Mouse (Mus musculus): ENCODE data around the gene Gm26741.

The Gm26741 gene

GRCm38 (mm10) chr10:52381845-52382591, 23.5 kb downstream of the Gm26741 start, which contains the start of gene Gopc:
Gene Gopc, minus strand, starts transcription at chr10:52382124.
- Histone ChIP-seq H3K36me3 (ENCODE audit: control insufficient read depth, insufficient read depth, low read length, poor library complexity, severe bottlenecking) (no peaks in the 10 kb centered on the region), H3K27me3 (ENCODE audit: control insufficient read depth, insufficient read depth, low read length, poor library complexity, severe bottlenecking) (no peaks in the 10 kb centered on the region)
- peak; percentile 98 for DNase-seq (ENCODE audit: low read depth, low spot score)

GRCm38 (mm10) chr10:52383022-52383421, 24.5 kb downstream of the Gm26741 start:
- no peak for DNase-seq (ENCODE audit: low read depth, low spot score)
- H3K27me3 ChIP-seq (ENCODE audit: control insufficient read depth, insufficient read depth, low read length, poor library complexity, severe bottlenecking), result no peaks in the 10 kb centered on the region
- no peaks in the 10 kb centered on the region for H3K36me3 ChIP-seq (ENCODE audit: control insufficient read depth, insufficient read depth, low read length, poor library complexity, severe bottlenecking)

GRCm38 (mm10) chr10:52383522-52383921, 25.0 kb downstream of the Gm26741 start:
- no peak for DNase-seq (ENCODE audit: low read depth, low spot score)
- H3K27me3 ChIP-seq (ENCODE audit: control insufficient read depth, insufficient read depth, low read length, poor library complexity, severe bottlenecking), result no peaks in the 10 kb centered on the region
- H3K36me3 ChIP-seq (ENCODE audit: control insufficient read depth, insufficient read depth, low read length, poor library complexity, severe bottlenecking), result no peaks in the 10 kb centered on the region

GRCm38 (mm10) chr10:52384823-52385610, 26.4 kb downstream of the Gm26741 start:
- H3K36me3 ChIP-seq (ENCODE audit: control insufficient read depth, insufficient read depth, low read length, poor library complexity, severe bottlenecking), result no peaks in the 10 kb centered on the region
- H3K27me3 ChIP-seq (ENCODE audit: control insufficient read depth, insufficient read depth, low read length, poor library complexity, severe bottlenecking), result no peaks in the 10 kb centered on the region
- peak; percentile 80 for DNase-seq (ENCODE audit: low read depth, low spot score)

GRCm38 (mm10) chr10:52387192-52387591, 28.6 kb downstream of the Gm26741 start:
- Histone ChIP-seq H3K36me3 (ENCODE audit: control insufficient read depth, insufficient read depth, low read length, poor library complexity, severe bottlenecking) (no peaks in the 10 kb centered on the region), H3K27me3 (ENCODE audit: control insufficient read depth, insufficient read depth, low read length, poor library complexity, severe bottlenecking) (no peaks in the 10 kb centered on the region)
- no peak for DNase-seq (ENCODE audit: low read depth, low spot score)

GRCm38 (mm10) chr10:52388922-52389430, 30.4 kb downstream of the Gm26741 start, which contains the start of gene Nepn:
Gene Nepn, plus strand, starts transcription at chr10:52388972.
- no peaks in the 10 kb centered on the region for H3K27me3 ChIP-seq (ENCODE audit: control insufficient read depth, insufficient read depth, low read length, poor library complexity, severe bottlenecking)
- no peak for DNase-seq (ENCODE audit: low read depth, low spot score)
- no peaks in the 10 kb centered on the region for H3K36me3 ChIP-seq (ENCODE audit: control insufficient read depth, insufficient read depth, low read length, poor library complexity, severe bottlenecking)

- DNase-seq (ENCODE audit: low read depth, low spot score), result no peak
- Histone ChIP-seq H3K36me3 (ENCODE audit: control insufficient read depth, insufficient read depth, low read length, poor library complexity, severe bottlenecking) (no peaks in the 10 kb centered on the region), H3K27me3 (ENCODE audit: control insufficient read depth, insufficient read depth, low read length, poor library complexity, severe bottlenecking) (no peaks in the 10 kb centered on the region)
These were observed 30.9 kb downstream of the Gm26741 start for GRCm38 (mm10) chr10:52389438-52389837.

- no peak for DNase-seq (ENCODE audit: low read depth, low spot score)
- Histone ChIP-seq H3K27me3 (ENCODE audit: control insufficient read depth, insufficient read depth, low read length, poor library complexity, severe bottlenecking) (no peaks in the 10 kb centered on the region), H3K36me3 (ENCODE audit: control insufficient read depth, insufficient read depth, low read length, poor library complexity, severe bottlenecking) (no peaks in the 10 kb centered on the region)
These were observed 32.6 kb downstream of the Gm26741 start for GRCm38 (mm10) chr10:52391208-52391607.

GRCm38 (mm10) chr10:52396647-52397046, 38.1 kb downstream of the Gm26741 start:
- no peaks in the 10 kb centered on the region for H3K36me3 ChIP-seq (ENCODE audit: control insufficient read depth, insufficient read depth, low read length, poor library complexity, severe bottlenecking)
- no peak for DNase-seq (ENCODE audit: low read depth, low spot score)
- no peaks in the 10 kb centered on the region for H3K27me3 ChIP-seq (ENCODE audit: control insufficient read depth, insufficient read depth, low read length, poor library complexity, severe bottlenecking)

GRCm38 (mm10) chr10:52398715-52399114, 40.1 kb downstream of the Gm26741 start:
- Histone ChIP-seq H3K27me3 (ENCODE audit: control insufficient read depth, insufficient read depth, low read length, poor library complexity, severe bottlenecking) (no peaks in the 10 kb centered on the region), H3K36me3 (ENCODE audit: control insufficient read depth, insufficient read depth, low read length, poor library complexity, severe bottlenecking) (no peaks in the 10 kb centered on the region)
- DNase-seq (ENCODE audit: low read depth, low spot score), result no peak

- Histone ChIP-seq H3K27me3 (ENCODE audit: control insufficient read depth, insufficient read depth, low read length, poor library complexity, severe bottlenecking) (no peaks in the 10 kb centered on the region), H3K36me3 (ENCODE audit: control insufficient read depth, insufficient read depth, low read length, poor library complexity, severe bottlenecking) (no peaks in the 10 kb centered on the region)
- no peak for DNase-seq (ENCODE audit: low read depth, low spot score)
These were observed 41.2 kb downstream of the Gm26741 start for GRCm38 (mm10) chr10:52399722-52400121.

GRCm38 (mm10) chr10:52405160-52405559, 46.6 kb downstream of the Gm26741 start:
- H3K36me3 ChIP-seq (ENCODE audit: control insufficient read depth, insufficient read depth, low read length, poor library complexity, severe bottlenecking), result no peaks in the 10 kb centered on the region

GRCm38 (mm10) chr10:52407526-52407925, 49.0 kb downstream of the Gm26741 start:
- DNase-seq (ENCODE audit: low read depth, low spot score), result no peak
- Histone ChIP-seq H3K27me3 (ENCODE audit: control insufficient read depth, insufficient read depth, low read length, poor library complexity, severe bottlenecking) (no peaks in the 10 kb centered on the region), H3K36me3 (ENCODE audit: control insufficient read depth, insufficient read depth, low read length, poor library complexity, severe bottlenecking) (no peaks in the 10 kb centered on the region)

More at GRCm38 (mm10) chr10:52405160-52405559, 46.6 kb downstream of the Gm26741 start:
- DNase-seq (ENCODE audit: low read depth, low spot score), result no peak
- no peaks in the 10 kb centered on the region for H3K27me3 ChIP-seq (ENCODE audit: control insufficient read depth, insufficient read depth, low read length, poor library complexity, severe bottlenecking)

All from splenic B cell, adult 2 months (primary cell).